25 mouse cellular contexts compared by ENCODE assay signal in genomic region chr9:21010362-21010761, GRCm38 (mm10). TPM values are rescaled to one million over a fixed set of nuclear protein-coding genes. Genes with fewer than 3 reads are reported as not detected.
A peak's percentile ranks its signal among the peaks of the same experiment; 100 is the strongest.
DNase-seq lines count a peak whose midpoint lies in the region; ATAC-seq lines count a peak whose summit lies in the region.
"Had no signal": no experiment of that assay in that cellular context is flagged by ENCODE, and none has a peak within 500 bp of the region (broad histone marks: within the 10 kb centered on the region; RNA-seq: fewer than 3 reads in every experiment).

No protein-coding gene starts in this region.

- DNase-seq in heart, adult 11 months, result peak; percentile 96
- no peak for DNase-seq in heart, postnatal 10 days
- peak; percentile 72 for DNase-seq in lung, postnatal 25 days (ENCODE audit: low spot score)
- no peak for DNase-seq in cerebellum, adult 8-10 months
- DNase-seq: cerebellum, adult 9-10 months; gastrocnemius, postnatal 14 days; kidney, adult 2 months; kidney, postnatal 10 days; left cerebral cortex, postnatal 4 days; retina, postnatal 1 day; right cerebral cortex, postnatal 25 days; spleen, adult 18-20 months had no signal

- H3K27me3 ChIP-seq in liver, embryonic 15.5 days, result peaks cover 21% of the 10 kb centered on the region
- peaks cover 16% of the 10 kb centered on the region for H3K27me3 ChIP-seq in liver, embryonic 12.5 days (replicated peaks)

- peaks cover 30% of the 10 kb centered on the region for H3K4me1 ChIP-seq in liver, embryonic 15.5 days (replicated peaks)
- peaks cover 24% of the 10 kb centered on the region for H3K4me1 ChIP-seq in liver, embryonic 12.5 days
- H3K4me1 ChIP-seq in brown adipose tissue, adult 24 weeks (ENCODE audit: control insufficient read depth, insufficient read depth, insufficient read length, low read length), result peaks cover 5% of the 10 kb centered on the region; the same call in 1 of the 2 replicates

- no peak overlapping the region for H3K9ac ChIP-seq in liver, embryonic 15.5 days
- H3K9ac ChIP-seq in liver, embryonic 12.5 days, result no peak overlapping the region
- H3K9ac ChIP-seq: forebrain, embryonic 13.5 days; heart, embryonic 13.5 days; hindbrain, embryonic 15.5 days; limb, embryonic 15.5 days; lung, embryonic 15.5 days; midbrain, embryonic 13.5 days; neural tube, embryonic 13.5 days had no signal

- no peak overlapping the region for H3K4me2 ChIP-seq in liver, embryonic 15.5 days
- no peak overlapping the region for H3K4me2 ChIP-seq in liver, embryonic 12.5 days
- H3K4me2 ChIP-seq: forebrain, embryonic 13.5 days; heart, embryonic 13.5 days; hindbrain, embryonic 15.5 days; limb, embryonic 15.5 days; lung, embryonic 15.5 days; midbrain, embryonic 13.5 days; neural tube, embryonic 13.5 days had no signal

- intact Hi-C loops in heart, postnatal 10 days (cut with DNase I), result no loop called here

- WGBS in liver, embryonic 15.5 days (ENCODE audit: insufficient replicate concordance), result 41% methylated on average over 2 of the region's 2 CpGs
- WGBS in liver, embryonic 12.5 days (ENCODE audit: insufficient replicate concordance), result 58% methylated on average over 2 of the region's 2 CpGs

- peaks cover 34% of the 10 kb centered on the region for H3K36me3 ChIP-seq in liver, embryonic 15.5 days (replicated peaks)
- H3K36me3 ChIP-seq in liver, embryonic 12.5 days, result peaks cover 42% of the 10 kb centered on the region

- ATAC-seq in liver, embryonic 15.5 days (ENCODE audit: insufficient read depth), result no peak
- no peak for ATAC-seq in liver, embryonic 12.5 days
- ATAC-seq: forebrain, embryonic 13.5 days; midbrain, embryonic 13.5 days had no signal

- no peaks in the 10 kb centered on the region for H3K9me3 ChIP-seq in liver, embryonic 15.5 days (replicated peaks)
- H3K9me3 ChIP-seq in liver, embryonic 12.5 days (replicated peaks), result no peaks in the 10 kb centered on the region
- H3K9me3 ChIP-seq: forebrain, embryonic 13.5 days; heart, embryonic 13.5 days; hindbrain, embryonic 15.5 days; limb, embryonic 15.5 days; lung, embryonic 15.5 days; megakaryocyte, embryonic 14.5 days; midbrain, embryonic 13.5 days; neural tube, embryonic 13.5 days had no signal

- H3K4me3 ChIP-seq in liver, embryonic 15.5 days (replicated peaks), result no peak overlapping the region
- H3K4me3 ChIP-seq in liver, embryonic 12.5 days, result no peak overlapping the region
- H3K4me3 ChIP-seq in brown adipose tissue, adult 24 weeks (ENCODE audit: insufficient read depth, low read depth, low read length), result no peak overlapping the region
- H3K4me3 ChIP-seq: forebrain, embryonic 13.5 days; heart, embryonic 13.5 days; hindbrain, embryonic 15.5 days; left cerebral cortex, adult 2 months; limb, embryonic 15.5 days; lung, embryonic 15.5 days; megakaryocyte, embryonic 14.5 days; midbrain, embryonic 13.5 days; neural tube, embryonic 13.5 days had no signal

- 0 out of 2 replicates have a peak overlapping the region, but pooled peaks have one; percentile 4 for H3K27ac ChIP-seq in liver, embryonic 15.5 days (replicated peaks)
- no peak overlapping the region for H3K27ac ChIP-seq in liver, embryonic 12.5 days
- H3K27ac ChIP-seq in brown adipose tissue, adult 24 weeks (replicated peaks; ENCODE audit: low read depth, low read length), result 0 out of 2 replicates have a peak overlapping the region, but pooled peaks have one; percentile 8
- H3K27ac ChIP-seq: forebrain, embryonic 13.5 days; heart, embryonic 13.5 days; hindbrain, embryonic 15.5 days; left cerebral cortex, adult 2 months; limb, embryonic 15.5 days; lung, embryonic 15.5 days; midbrain, embryonic 13.5 days; neural tube, embryonic 13.5 days had no signal

RNA-seq across cellular contexts. Expression of gene Icam1, which starts 5.4 kb away (rescaled TPM):
- 1 to 10 TPM; 8.9 to 9.5 TPM for total RNA-seq in heart, postnatal 10 days (2021)
- 10.2 and 11.3 TPM in 2 replicates for polyA plus RNA-seq in liver, embryonic 15.5 days (2015; fragmentation: Nextera tagmentation; extraction: Ambion mirVana)
- polyA plus RNA-seq in liver, embryonic 12.5 days (2016; fragmentation: Nextera tagmentation; extraction: Ambion mirVana), result 9.9 TPM in 2 replicates
- polyA plus RNA-seq in brown adipose tissue, adult 24 weeks (2012; ENCODE audit: insufficient read depth, insufficient read length, missing spikeins), result 2.3 and 3.1 TPM in 2 replicates

RNA-seq across cellular contexts. Expression of gene Mrpl4, which starts 7.8 kb away (rescaled TPM):
- total RNA-seq in heart, postnatal 10 days (2021), result 100 to 1,000 TPM; 103 to 104 TPM
- polyA plus RNA-seq in liver, embryonic 15.5 days (2015; fragmentation: Nextera tagmentation; extraction: Ambion mirVana), result 62.1 and 66.9 TPM in 2 replicates
- 89.3 and 91.4 TPM in 2 replicates for polyA plus RNA-seq in liver, embryonic 12.5 days (2016; fragmentation: Nextera tagmentation; extraction: Ambion mirVana)
- 140 and 185 TPM in 2 replicates for polyA plus RNA-seq in brown adipose tissue, adult 24 weeks (2012; ENCODE audit: insufficient read depth, insufficient read length, missing spikeins)

RNA-seq across cellular contexts. Expression of gene Icam4, which starts 18.8 kb away (rescaled TPM):
- total RNA-seq in heart, postnatal 10 days (2021), result under 1 TPM; 0.53 to 0.79 TPM
- polyA plus RNA-seq in liver, embryonic 15.5 days (2015; fragmentation: Nextera tagmentation; extraction: Ambion mirVana), result 195 and 201 TPM in 2 replicates
- polyA plus RNA-seq in liver, embryonic 12.5 days (2016; fragmentation: Nextera tagmentation; extraction: Ambion mirVana), result 231 and 238 TPM in 2 replicates
- polyA plus RNA-seq in brown adipose tissue, adult 24 weeks (2012; ENCODE audit: insufficient read depth, insufficient read length, missing spikeins), result not detected in 2 replicates
- total RNA-seq: left cerebral cortex, postnatal 4 days had no signal
- polyA plus RNA-seq: hindbrain, embryonic 15.5 days had no signal

RNA-seq across cellular contexts. Expression of gene Icam5, which starts 21.5 kb away (rescaled TPM):
- total RNA-seq in heart, postnatal 10 days (2021), result under 1 TPM; 0.10 to 0.12 TPM
- 0.25 and 0.43 TPM in 2 replicates for polyA plus RNA-seq in liver, embryonic 15.5 days (2015; fragmentation: Nextera tagmentation; extraction: Ambion mirVana)
- 0.42 and 0.45 TPM in 2 replicates for polyA plus RNA-seq in liver, embryonic 12.5 days (2016; fragmentation: Nextera tagmentation; extraction: Ambion mirVana)
- not detected in 2 replicates for polyA plus RNA-seq in brown adipose tissue, adult 24 weeks (2012; ENCODE audit: insufficient read depth, insufficient read length, missing spikeins)
- total RNA-seq: hematopoietic stem cell, adult 5-6 weeks had no signal

RNA-seq across cellular contexts. Expression of gene S1pr2, which starts 33.8 kb away (rescaled TPM):
- 10 to 100 TPM; 10.2 to 11.0 TPM for total RNA-seq in heart, postnatal 10 days (2021)
- 4.2 and 4.8 TPM in 2 replicates for polyA plus RNA-seq in liver, embryonic 15.5 days (2015; fragmentation: Nextera tagmentation; extraction: Ambion mirVana)
- 6.6 and 6.7 TPM in 2 replicates for polyA plus RNA-seq in liver, embryonic 12.5 days (2016; fragmentation: Nextera tagmentation; extraction: Ambion mirVana)
- polyA plus RNA-seq in brown adipose tissue, adult 24 weeks (2012; ENCODE audit: insufficient read depth, insufficient read length, missing spikeins), result 1.3 and 2.6 TPM in 2 replicates

Comparison
In these comparisons a context has a peak if more than half of its experiments do, and no peak if none do; other contexts are left out.
1. DNase-seq: peak in heart, adult 11 months (single experiment) and lung, postnatal 25 days (single experiment); none in heart, postnatal 10 days (0 of 2) and cerebellum, adult 8-10 months (single experiment).
2. RNA of gene Icam4, which starts 18.8 kb away (polyA plus RNA-seq): 231 to 238 TPM in liver, embryonic 12.5 days and 195 to 201 TPM in liver, embryonic 15.5 days; not detected in brown adipose tissue, adult 24 weeks; every median in the first group is over 100 times any median in the second.